Mouse (Mus musculus) thymus, adult 18-20 months (tissue): ENCODE measurements around the gene Wfdc5.

Experiments used
- DNase-seq, 2 experiments: peaks; one replicate each; pipeline ENCODE4 v3.0.0; 2022; ENCODE audit warnings: mixed read lengths in 2 of 2

Gene Wfdc5

DNA sequence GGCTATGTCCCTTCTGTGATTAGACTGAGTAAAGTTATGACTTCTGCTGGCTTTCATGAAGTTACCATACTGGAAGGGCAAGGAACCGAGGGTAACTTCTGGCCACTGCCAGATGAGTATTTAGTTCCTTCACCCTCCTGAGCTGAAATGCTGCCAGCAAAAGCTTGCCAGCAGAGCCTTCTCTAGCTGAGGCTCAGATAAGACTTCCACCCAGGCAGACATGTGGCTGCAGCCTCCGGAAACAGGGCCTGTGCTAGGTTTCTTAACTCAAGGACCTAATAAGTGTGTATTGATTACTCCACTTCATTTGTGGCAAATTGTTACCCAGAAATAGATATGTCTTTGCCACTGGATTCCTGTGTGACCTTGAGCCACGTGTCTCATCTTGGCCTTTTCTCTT lies 9.1 kb downstream of the Wfdc5 start:
- no peak for DNase-seq

DNA sequence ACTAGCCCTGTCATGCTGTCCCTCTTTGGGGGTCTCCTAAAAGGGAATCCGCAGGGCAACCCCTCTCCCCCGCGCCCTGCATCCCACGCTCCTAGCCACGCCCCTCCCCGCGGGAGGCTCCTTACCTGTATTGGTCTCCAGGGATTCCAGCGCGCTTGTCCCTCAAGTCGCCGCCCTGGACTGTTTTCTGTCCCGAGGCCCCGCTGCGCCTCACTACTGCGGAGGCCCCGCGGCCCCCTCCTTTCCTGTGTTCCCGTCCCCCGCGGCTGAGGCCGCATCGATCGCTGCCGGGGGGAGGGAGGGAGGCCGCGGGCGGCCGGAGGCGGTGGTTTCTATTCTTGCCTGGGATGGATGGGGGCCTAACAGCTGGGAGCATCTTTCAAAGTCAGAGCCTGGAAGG lies 11.6 kb downstream of the Wfdc5 start, which contains the start of gene Kcns1:
Gene Kcns1 (minus strand): TSS at position 212 of the 400 bp plus-strand sequence.
- DNase-seq, result no peak

DNA sequence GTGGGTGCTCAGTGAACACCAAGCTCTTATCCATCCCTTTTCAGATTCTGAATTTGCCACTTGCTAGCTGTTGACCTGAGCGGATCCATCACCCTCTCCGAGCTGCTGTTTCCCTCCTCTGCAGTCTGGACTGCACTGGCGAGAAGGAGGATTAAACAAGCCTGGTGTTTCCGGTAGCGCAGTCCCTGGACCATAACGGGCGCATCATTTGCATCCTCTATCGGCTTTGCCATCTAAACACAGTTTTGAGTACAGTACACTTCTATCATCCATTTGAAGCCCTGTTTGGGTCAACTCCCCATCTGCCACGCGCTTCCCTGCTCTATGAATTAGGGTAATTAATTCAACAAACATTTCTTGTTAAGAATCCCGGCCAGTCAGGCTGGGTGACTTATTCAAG lies 12.2 kb downstream of the Wfdc5 start:
- DNase-seq, result no peak

DNA sequence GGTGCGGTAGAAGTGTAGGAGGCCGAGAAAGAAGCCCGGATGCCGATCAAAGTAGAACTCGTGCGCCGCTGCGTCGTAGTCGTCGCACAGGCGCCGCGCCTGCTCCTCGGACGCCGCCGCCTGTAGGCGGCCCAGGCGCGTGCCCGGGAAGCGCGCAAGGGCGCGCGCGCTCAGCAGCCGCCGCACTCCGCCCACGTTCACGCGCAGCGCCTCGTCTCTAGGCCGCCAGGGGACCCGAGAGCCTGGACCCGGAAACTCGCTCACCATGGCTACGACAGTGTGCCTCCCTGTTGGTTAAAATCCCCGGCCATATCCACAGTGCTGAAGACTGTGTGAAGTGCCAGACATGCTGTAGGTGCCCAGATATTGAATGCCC lies 14.0 kb downstream of the Wfdc5 start:
- no peak for DNase-seq

DNA sequence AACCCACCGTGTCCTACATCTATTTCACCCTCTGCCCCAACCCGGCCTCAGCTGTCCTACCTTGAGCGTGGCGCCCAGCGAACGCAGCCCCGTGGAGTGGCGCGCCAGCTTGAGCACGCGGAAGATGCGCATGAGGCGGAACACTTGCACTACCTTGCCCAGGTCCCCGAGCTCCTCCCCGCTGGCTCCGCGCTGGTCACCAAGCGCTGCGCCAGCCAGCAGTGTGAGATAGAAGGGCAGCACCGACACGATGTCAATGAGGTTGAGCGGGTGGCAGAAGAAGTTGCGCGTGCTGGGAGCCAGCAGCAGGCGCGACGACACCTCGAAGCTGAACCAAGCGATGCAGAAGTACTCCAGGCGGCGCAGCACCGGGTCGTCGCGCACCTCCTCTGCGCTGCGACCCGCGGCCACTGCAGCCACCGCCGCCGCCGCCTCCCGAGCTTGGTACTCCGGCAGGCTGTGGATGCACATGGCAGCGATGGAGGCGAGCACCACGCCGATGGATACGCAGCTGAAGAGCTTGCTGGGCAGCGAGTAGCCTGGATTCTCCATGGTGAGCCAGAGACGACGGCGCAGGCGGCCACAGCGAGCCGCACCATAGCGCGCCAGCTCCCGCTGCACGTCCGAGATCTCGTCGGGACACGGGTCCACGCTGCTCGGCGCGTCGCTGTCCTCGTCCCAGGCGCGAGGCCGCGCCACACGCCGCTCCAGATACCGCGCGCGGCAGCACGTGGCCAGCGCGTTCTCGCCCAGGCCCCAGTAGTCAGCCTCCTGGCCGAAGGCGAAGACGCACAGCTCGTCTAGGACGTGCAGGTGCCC lies 14.6 kb downstream of the Wfdc5 start:
- DNase-seq, result no peak

DNA sequence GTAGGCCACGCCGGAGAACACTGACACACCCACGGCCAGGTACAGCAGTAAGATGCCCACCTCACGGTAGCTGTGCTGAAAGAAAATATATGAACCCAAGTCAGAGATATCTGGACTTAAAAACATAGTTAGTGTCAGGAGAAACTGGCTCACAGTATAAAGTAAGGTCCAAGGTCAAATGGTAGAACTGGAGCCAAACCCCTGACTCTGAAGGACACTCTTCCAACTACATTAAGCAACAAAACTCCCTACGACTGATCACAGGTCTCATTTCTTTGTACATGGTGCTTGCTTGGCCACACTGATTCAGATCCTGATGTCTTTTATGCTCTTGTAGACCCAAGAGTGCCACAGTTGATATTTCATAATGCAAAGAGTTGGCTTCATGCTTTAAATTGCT lies 17.6 kb downstream of the Wfdc5 start:
- no peak for DNase-seq

DNA sequence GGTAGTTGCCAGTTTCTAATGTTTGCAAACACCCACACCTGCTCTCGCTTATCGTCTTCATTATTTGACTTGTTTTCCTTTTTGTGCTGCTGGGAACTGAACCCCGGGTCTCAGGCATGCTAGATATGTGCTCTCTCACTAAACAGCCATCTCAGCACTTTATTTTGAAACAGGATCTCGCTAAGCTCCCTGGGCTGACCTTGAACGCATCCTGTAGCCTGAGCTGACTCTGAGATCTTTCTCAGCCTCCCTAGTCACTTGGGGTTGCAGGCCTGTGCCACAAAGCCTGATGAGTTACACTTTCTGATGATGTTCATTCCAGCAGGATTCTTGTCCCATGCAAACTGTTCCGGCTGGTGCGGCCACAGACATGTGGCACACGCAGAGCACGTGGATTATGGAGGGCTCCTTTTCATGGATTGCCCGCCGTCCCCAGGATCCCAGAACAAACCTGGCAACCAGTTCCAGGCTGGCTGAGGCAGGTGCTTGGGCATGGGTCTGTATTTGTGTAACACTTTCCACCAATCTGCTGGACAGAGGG lies 21.0 kb downstream of the Wfdc5 start:
- DNase-seq, result no peak

DNA sequence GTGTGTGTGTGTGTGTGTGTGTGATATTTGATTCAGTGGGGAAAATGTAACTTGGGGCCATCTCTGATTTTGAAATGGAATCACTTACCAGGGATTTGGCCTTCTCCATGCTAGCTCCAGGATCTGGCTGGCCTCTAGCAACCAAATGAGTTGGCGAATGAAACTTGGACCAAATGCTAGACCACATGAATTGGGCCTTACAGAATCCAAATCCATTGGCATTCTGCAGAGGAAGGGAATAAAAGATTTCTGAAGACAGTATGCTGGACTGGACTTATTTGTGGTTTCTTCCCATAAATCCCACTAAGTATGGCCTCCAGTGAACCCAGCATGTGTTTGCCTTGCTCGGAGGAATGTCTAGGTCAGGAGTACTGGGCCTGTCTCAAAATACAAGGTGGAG lies 23.7 kb downstream of the Wfdc5 start:
- no peak for DNase-seq

DNA sequence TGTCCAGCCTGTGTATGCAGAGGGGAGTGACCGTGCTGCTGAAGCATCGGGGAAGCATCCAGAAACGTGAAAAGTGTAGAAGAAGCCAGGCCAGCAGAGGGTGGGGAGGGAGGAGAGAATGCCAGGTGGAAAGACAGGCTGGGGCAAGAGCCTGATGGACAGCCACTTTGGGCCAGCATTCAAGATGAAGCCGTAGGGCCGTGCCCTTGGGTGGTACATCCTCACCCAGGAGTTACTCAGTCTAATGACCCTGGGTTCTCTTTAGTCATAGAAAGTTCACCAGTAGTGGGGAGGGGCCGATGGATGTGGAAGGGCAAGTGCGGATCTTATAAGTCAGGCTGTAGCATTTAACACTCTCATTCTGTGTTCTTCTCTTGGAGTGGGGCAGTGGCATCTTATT lies 26.4 kb downstream of the Wfdc5 start:
- no peak for DNase-seq

DNA sequence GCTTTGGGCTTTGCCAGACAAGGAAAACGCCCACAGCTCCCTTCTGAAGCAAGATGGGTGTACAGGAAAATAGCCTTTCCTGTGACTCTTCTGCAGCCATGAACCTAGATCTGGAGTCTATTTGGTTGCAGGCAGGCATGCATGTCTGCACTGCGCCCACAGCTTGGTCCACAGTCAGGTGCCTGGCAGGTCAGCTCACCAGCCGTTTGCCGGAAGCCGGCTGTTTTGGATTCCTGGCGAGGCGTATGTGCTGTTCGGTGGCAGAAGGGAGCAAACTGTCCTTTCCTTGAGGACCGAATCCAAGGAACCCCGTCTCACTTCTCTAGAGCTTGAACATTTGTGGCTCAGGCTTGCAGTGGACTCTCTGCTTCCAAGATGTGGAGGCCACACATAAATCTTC lies 28.5 kb downstream of the Wfdc5 start:
- no peak for DNase-seq

DNA sequence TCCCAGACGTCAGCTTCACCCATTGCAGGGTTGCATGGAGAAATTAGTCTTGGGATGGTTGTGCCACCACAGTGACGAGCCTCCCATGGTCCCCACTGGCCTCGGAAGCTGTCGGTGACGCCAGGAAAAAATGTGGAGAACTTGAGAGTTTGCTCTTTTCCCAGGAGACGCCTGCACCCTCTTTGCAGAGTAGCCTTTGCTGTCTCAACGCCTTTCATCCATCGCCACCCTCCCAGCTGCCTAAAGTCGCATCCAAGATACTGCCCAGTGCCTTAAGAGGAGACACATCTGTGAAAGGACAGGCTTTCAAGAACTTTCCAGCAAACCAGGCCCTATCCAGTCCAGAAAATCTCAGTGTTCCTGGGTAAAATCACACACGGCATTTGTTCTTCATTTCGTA lies 30.2 kb downstream of the Wfdc5 start:
- no peak for DNase-seq

DNA sequence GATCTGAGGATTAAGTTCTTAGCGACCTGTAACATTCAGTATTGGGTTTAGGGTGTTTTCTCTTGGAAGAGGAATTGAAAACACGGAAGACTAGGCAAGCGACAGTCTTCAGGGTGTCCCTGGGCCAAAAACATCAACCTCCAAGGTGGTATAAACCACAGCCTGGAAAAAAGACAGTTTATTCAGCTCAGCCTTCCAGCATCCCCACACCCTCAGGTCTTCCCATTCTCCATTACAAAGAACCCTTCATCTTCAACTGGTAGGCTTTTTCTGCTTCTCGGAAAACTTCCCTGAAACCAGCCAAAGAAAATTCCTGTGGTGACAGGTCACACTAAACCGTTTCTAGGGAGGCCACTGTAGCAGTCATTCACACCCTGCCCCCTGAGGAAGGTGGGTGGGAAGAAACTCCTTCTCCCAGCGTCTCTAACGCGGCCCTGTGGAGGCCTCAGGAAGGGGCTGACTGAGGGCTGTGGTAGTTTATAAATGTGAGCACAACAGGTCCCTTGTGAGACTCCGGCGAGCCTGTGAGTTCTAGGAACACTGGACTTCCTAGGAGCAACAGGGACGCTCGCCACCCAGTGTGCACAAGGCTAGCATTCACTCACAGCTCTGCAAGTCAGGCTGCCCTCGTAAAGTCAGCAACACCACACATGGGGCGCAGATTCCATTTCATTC lies 32.3 kb downstream of the Wfdc5 start:
- DNase-seq, result no peak

DNA sequence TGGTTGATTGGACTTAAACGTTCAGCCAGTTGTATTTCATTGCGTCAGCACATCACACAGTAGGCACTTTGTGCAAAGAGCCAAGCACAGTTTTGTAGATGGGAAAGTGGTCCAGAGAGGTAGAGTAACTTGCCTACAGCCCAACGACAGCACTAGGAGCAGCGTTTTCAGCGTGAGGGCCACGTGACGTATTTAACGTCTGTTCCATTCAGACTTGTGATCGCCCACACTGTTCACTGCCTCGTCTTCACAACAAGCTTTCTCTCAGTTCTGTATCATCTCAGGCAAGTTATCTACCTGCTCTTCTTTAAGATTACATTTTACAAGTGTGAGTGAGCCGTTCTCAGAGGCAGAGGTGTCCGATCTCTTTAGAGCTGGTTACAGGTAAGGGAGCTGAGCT lies 36.0 kb downstream of the Wfdc5 start:
- no peak for DNase-seq

DNA sequence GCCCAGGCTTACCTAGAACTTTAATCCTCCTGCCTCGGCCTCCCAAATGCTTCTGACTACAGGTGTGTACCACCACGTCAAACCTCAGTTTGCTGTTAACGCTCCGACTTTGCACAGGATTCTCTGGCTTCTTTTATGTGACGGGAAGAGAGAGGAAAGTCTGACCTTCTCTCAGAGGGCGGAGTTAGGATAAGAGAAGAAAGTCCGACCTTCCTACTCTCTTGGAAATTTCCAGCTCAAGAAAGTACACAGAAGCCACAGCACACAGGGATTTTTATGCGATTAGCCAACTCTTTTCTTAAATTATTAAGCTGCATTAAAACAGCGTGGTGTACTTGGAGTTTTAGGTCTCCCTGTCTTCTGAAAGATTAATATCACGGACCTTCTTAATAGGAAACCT lies 38.0 kb downstream of the Wfdc5 start:
- DNase-seq, result no peak

DNA sequence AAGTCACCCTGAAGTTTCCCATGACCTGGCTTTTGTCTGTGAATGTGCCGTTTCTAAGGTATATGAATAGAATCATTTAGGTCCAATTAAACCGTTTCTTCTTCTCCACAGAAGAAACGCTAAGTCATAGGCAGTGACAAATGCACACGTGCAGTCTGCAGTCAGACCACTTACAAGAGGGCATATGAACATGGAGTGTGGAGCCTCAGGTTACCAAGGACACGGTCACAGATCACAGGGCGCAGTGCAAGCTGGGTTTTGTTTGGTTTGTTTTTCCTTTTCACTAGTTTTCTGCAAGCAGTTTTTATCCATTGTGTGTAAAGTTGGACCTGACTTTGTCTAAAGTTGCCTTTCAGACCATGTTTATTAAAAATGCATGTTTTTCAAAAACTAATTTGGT lies 38.5 kb downstream of the Wfdc5 start:
- no peak for DNase-seq

DNA sequence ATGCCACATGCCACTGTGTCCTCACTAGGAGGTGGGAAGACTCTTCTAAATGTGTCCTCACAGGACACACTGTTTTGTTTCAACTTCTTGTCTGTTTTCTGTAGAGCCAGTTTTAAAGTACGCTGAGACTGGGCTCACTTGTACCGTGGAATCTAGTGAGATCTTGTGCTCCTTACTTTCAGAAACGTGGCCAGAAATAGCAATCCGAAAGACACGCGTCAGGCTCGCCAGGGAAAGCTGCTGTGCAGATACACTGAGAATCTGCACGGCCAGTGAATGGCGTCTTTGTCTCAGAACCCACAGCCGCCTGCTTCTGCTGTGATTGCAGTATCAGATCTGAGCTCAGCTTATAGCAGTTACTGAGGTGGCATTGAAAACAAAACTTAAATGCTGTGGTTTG lies 40.5 kb downstream of the Wfdc5 start:
- no peak for DNase-seq

DNA sequence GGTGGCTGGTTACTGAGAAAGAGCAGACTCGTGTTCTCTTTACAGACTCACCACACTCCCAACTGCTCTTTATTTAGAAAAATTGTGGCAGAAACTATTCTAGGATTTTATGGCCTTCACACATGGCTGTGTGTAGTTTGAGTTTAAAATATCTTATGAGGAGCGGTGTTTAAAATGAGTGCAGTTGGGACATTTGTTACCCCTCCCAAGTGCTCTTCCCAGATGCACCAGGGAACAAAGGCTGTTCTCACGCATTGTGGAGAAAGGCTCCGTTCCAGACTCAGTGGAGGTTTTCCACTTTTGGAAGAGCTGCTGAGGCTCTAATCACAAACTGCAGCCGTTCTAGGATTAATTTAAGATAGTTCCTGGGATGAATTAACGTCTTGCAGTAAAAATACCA lies 44.8 kb downstream of the Wfdc5 start:
- DNase-seq, result no peak

DNA sequence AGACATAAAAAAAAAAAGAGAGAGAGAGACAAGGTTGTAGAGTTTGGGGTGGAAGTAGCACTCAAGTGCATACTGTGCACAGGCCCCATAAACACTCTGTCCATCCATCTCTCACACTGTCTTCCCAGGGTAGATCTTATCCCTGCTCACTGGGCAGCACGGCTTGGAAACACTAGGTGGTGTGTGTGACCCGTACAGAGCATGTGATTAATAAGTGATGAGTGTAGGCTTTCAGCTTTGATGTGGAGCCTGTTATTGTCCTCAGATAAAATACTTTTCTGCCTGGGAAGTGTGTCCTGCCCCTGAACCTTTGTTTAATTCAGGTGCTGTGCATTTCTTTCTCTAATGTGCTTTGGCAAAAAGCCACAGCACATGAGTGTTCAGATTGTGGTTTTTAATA lies 46.1 kb downstream of the Wfdc5 start:
- no peak for DNase-seq

DNA sequence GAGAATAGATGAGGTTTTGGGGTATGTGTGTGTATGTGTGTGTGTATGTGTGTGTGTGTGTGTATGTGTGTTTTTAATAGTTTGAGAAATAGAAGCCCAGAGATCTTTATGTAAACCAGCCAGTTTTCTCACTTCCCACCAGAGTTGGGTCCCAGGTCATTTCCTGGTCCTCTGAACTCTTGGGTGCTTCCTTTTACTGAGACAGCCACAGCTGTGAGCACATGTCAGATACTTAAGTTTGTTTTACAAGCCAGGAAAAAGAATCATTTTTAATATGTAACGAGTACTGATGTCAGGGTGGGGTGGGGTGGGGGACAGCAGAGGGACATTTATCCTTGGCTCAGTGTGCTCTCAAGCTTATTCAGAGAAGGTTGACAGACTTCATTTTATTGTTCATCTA lies 47.2 kb downstream of the Wfdc5 start:
- no peak for DNase-seq

DNA sequence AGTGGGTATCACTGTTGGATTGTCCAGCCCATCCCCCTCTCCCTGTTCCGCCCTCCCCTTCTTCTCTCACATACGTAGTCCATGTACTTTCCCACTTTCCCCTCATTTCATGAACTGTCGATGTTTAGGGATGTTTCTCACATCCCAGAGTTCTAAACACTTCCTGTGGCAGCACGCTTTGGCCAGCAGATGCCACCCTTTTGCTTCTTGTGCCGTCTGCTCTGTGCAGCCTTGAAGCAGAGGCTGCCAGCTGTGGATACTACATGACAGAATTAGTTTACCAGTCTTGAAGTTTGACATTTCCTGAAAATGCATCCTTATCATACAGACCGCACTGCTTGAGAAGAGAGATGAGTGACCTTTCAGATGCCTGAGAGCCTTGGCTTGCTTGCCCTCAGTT lies 48.0 kb downstream of the Wfdc5 start:
- no peak for DNase-seq

DNA sequence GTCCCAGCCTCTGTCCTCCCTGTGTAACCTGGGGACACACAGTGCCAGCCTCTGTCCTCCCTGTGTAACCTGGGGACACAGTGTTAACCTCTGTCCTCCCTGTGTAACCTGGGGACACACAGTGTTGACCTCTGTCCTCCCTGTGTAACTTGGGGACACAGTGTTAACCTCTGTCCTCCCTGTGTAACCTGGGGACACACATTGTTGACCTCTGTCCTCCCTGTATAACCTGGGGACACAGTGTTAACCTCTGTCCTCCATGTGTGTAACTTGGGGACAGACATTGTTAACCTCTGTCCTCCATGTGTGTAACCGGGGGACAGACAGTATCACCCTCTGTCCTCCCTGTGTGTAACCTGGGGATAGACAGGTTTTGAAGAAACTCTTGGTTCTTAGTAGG lies 51.0 kb downstream of the Wfdc5 start:
- DNase-seq, result no peak

DNA sequence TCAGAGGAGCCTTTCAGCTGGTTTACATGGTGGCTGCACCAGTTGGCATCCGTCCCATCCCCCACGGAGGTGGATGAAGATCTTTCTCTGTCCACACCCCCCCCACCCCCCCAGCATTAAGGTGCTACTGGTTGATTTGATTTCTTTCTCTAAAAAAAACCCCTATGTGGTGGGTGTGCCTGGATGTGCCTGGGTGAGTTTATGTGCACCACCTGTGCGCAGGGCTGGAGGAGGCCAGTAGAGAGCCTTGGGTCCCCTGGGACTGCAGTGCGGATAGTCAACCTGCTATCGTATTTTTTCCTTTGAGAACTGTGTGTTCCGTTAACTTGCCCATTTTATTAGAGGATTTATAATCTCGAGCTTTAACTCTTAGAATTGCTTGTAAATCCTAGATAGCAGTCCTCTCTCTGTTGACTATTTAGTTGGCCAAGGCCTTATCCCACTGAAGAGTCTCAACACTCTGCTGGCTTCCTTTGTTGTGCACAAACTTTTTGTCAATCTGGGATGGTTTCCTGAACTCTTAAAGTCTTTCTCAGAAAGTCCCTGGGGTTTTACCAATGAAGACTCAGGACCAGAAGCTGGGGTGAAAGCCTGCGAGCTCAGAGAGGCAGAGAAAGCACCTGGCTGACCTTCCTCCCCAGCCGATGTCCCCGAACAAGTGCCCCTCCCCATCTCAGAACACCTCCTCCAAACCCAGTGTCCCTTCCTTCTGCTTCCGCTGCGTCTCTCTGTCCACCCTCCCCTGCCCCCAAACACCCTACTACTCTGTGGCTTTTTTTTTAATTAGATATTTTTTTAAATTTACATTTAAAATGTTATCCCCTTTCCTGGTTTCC lies 53.7 kb downstream of the Wfdc5 start:
- DNase-seq, result no peak

DNA sequence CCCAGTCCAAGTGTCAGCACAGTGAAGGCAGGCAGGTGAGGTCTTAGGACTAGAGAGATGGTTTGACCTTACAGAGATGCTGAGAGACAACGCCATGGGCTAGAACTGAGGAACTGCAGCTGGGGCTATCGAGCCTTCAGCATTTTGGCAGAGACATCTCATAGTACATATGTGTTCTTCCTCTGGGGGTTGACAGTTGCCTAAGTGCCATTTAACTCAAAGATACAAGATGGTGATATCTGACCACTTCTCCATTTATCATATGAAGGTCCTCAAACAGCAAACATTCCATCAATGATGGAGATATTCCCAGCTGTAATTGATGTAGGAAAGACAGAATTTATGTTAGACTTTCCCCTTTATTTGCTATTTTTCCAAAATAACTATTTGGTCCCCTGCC lies 55.2 kb downstream of the Wfdc5 start:
- no peak for DNase-seq

DNA sequence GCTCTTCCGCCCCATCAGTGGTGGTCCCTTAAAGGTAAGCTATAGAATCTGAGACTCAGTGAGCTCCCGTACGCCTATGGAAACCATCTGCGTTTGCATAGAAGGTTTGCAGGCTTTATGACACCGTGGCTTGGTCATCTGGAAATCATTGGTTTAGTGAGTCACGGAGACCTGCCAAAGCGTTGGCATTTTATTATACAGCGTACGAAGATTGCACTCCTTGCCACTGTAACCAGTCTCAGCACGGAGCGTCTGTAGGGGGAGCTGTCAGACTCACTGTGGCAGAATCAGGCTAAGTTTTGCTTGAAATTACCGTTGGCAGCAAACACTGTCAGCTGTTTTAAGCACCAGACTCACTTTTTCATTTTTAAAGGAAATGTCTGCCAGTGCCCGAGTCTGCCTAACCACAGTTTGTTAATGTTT lies 56.0 kb downstream of the Wfdc5 start:
- DNase-seq, result no peak
